Mouse (Mus musculus): Measurements from ENCODE around the gene Midn. TPM values are rescaled to one million over a fixed set of nuclear protein-coding genes. Genes with fewer than 3 reads are reported as not detected.

Gene Midn
- polyA plus RNA-seq, 1 experiment from 2014 or later, result 28.9 TPM

- Histone ChIP-seq H3K27ac (ENCODE audit: low read depth) (no peak overlapping the region), H3K4me3 (ENCODE audit: low read depth, low read length) (no peak overlapping the region), H3K9ac (ENCODE audit: low read length) (no peak overlapping the region), H3K4me2 (ENCODE audit: low read length) (no peak overlapping the region), H3K4me1 (replicated peaks; ENCODE audit: control insufficient read depth, insufficient read depth, low read length) (peaks cover 74% of the 10 kb centered on the region), H3K27me3 (replicated peaks; ENCODE audit: control insufficient read depth, insufficient read depth, low read length) (no peaks in the 10 kb centered on the region), H3K36me3 (ENCODE audit: control insufficient read depth, insufficient read depth, low read length) (peaks cover 63% of the 10 kb centered on the region), H3K9me3 (ENCODE audit: control insufficient read depth, low read length) (no peaks in the 10 kb centered on the region)
- ATAC-seq (replicated peaks; ENCODE audit: low FRiP score, low TSS enrichment, low read depth), result no peak
- DNase-seq (ENCODE audit: low spot score), result no peak
- WGBS, result 81% methylated on average over 29 of the region's 29 CpGs
These were observed 8.1 kb downstream of the Midn start for GRCm38 (mm10) chr10:80156002-80156751.

GRCm38 (mm10) chr10:80156752-80157053 lies 8.6 kb downstream of the Midn start:
- H3K27ac ChIP-seq (ENCODE audit: low read depth), result peak overlapping the region; percentile 83; the same call in 1 of the 2 replicates
- H3K9ac ChIP-seq (ENCODE audit: low read length), result no peak overlapping the region
- no peak for DNase-seq (ENCODE audit: low spot score)
- peaks cover 59% of the 10 kb centered on the region for H3K36me3 ChIP-seq (ENCODE audit: control insufficient read depth, insufficient read depth, low read length)
- WGBS, result 58% methylated on average over 7 of the region's 7 CpGs
- no peaks in the 10 kb centered on the region for H3K27me3 ChIP-seq (replicated peaks; ENCODE audit: control insufficient read depth, insufficient read depth, low read length)
- H3K4me1 ChIP-seq (replicated peaks; ENCODE audit: control insufficient read depth, insufficient read depth, low read length), result peaks cover 79% of the 10 kb centered on the region
- H3K4me3 ChIP-seq (ENCODE audit: low read depth, low read length), result no peak overlapping the region
- H3K9me3 ChIP-seq (ENCODE audit: control insufficient read depth, low read length), result no peaks in the 10 kb centered on the region
- no peak overlapping the region for H3K4me2 ChIP-seq (ENCODE audit: low read length)
- ATAC-seq (replicated peaks; ENCODE audit: low FRiP score, low TSS enrichment, low read depth), result no peak

- no peak for ATAC-seq (replicated peaks; ENCODE audit: low FRiP score, low TSS enrichment, low read depth)
- WGBS, result 64% methylated on average over 15 of the region's 15 CpGs
- Histone ChIP-seq H3K4me3 (ENCODE audit: low read depth, low read length) (no peak overlapping the region), H3K27me3 (replicated peaks; ENCODE audit: control insufficient read depth, insufficient read depth, low read length) (no peaks in the 10 kb centered on the region), H3K27ac (ENCODE audit: low read depth) (peak overlapping the region; percentile 83), H3K4me2 (ENCODE audit: low read length) (no peak overlapping the region), H3K36me3 (ENCODE audit: control insufficient read depth, insufficient read depth, low read length) (peaks cover 53% of the 10 kb centered on the region), H3K9me3 (ENCODE audit: control insufficient read depth, low read length) (no peaks in the 10 kb centered on the region), H3K4me1 (replicated peaks; ENCODE audit: control insufficient read depth, insufficient read depth, low read length) (peaks cover 84% of the 10 kb centered on the region), H3K9ac (ENCODE audit: low read length) (no peak overlapping the region)
- DNase-seq (ENCODE audit: low spot score), result no peak
These were observed 9.3 kb downstream of the Midn start for GRCm38 (mm10) chr10:80157141-80157929.

GRCm38 (mm10) chr10:80158307-80158986 lies 10.4 kb downstream of the Midn start:
- no peaks in the 10 kb centered on the region for H3K9me3 ChIP-seq (ENCODE audit: control insufficient read depth, low read length)
- DNase-seq (ENCODE audit: low spot score) (peak; percentile 78), ATAC-seq (replicated peaks; ENCODE audit: low FRiP score, low TSS enrichment, low read depth) (peak; percentile 2; the same call in 1 of the 2 replicates)
- H3K4me1 ChIP-seq (replicated peaks; ENCODE audit: control insufficient read depth, insufficient read depth, low read length), result peaks cover 81% of the 10 kb centered on the region
- H3K27ac ChIP-seq (ENCODE audit: low read depth), result peak overlapping the region; percentile 83
- H3K9ac ChIP-seq (ENCODE audit: low read length), result no peak overlapping the region
- 0 out of 2 replicates have a peak overlapping the region, but pooled peaks have one; percentile 65 for H3K4me2 ChIP-seq (ENCODE audit: low read length)
- peaks cover 42% of the 10 kb centered on the region for H3K36me3 ChIP-seq (ENCODE audit: control insufficient read depth, insufficient read depth, low read length)
- H3K27me3 ChIP-seq (replicated peaks; ENCODE audit: control insufficient read depth, insufficient read depth, low read length), result no peaks in the 10 kb centered on the region
- WGBS, result 10% methylated on average over 18 of the region's 18 CpGs
- H3K4me3 ChIP-seq (ENCODE audit: low read depth, low read length), result no peak overlapping the region

- Histone ChIP-seq H3K4me3 (ENCODE audit: low read depth, low read length) (peak overlapping the region; percentile 36), H3K9ac (ENCODE audit: low read length) (0 out of 2 replicates have a peak overlapping the region, but pooled peaks have one; percentile 10), H3K27me3 (replicated peaks; ENCODE audit: control insufficient read depth, insufficient read depth, low read length) (no peaks in the 10 kb centered on the region), H3K4me2 (ENCODE audit: low read length) (peak overlapping the region; percentile 65), H3K27ac (ENCODE audit: low read depth) (peak overlapping the region; percentile 83), H3K9me3 (ENCODE audit: control insufficient read depth, low read length) (no peaks in the 10 kb centered on the region), H3K4me1 (replicated peaks; ENCODE audit: control insufficient read depth, insufficient read depth, low read length) (peaks cover 80% of the 10 kb centered on the region), H3K36me3 (ENCODE audit: control insufficient read depth, insufficient read depth, low read length) (peaks cover 36% of the 10 kb centered on the region)
- ATAC-seq (replicated peaks; ENCODE audit: low FRiP score, low TSS enrichment, low read depth) (no peak), DNase-seq (ENCODE audit: low spot score) (no peak)
- 8% methylated on average over 12 of the region's 12 CpGs for WGBS
These were observed 11.0 kb downstream of the Midn start for GRCm38 (mm10) chr10:80159021-80159560.

GRCm38 (mm10) chr10:80159561-80160454 lies 11.7 kb downstream of the Midn start:
- peaks cover 83% of the 10 kb centered on the region for H3K4me1 ChIP-seq (replicated peaks; ENCODE audit: control insufficient read depth, insufficient read depth, low read length)
- no peaks in the 10 kb centered on the region for H3K27me3 ChIP-seq (replicated peaks; ENCODE audit: control insufficient read depth, insufficient read depth, low read length)
- H3K27ac ChIP-seq (ENCODE audit: low read depth), result peak overlapping the region; percentile 84
- under 1% methylated on average over 54 of the region's 55 CpGs for WGBS
- H3K4me2 ChIP-seq (ENCODE audit: low read length), result peak overlapping the region; percentile 65
- ATAC-seq (replicated peaks; ENCODE audit: low FRiP score, low TSS enrichment, low read depth), result peak; percentile 75
- peak; percentile 97 for DNase-seq (ENCODE audit: low spot score)
- peaks cover 29% of the 10 kb centered on the region for H3K36me3 ChIP-seq (ENCODE audit: control insufficient read depth, insufficient read depth, low read length)
- 0 out of 2 replicates have a peak overlapping the region, but pooled peaks have one; percentile 10 for H3K9ac ChIP-seq (ENCODE audit: low read length)
- no peaks in the 10 kb centered on the region for H3K9me3 ChIP-seq (ENCODE audit: control insufficient read depth, low read length)
- H3K4me3 ChIP-seq (ENCODE audit: low read depth, low read length), result peak overlapping the region; percentile 36

GRCm38 (mm10) chr10:80160455-80161371 lies 12.6 kb downstream of the Midn start:
- DNase-seq (ENCODE audit: low spot score), result peak; percentile 79
- H3K27me3 ChIP-seq (replicated peaks; ENCODE audit: control insufficient read depth, insufficient read depth, low read length), result no peaks in the 10 kb centered on the region

More at GRCm38 (mm10) chr10:80160455-80161371, 12.6 kb downstream of the Midn start:
- 3% methylated on average over 28 of the region's 33 CpGs for WGBS
- Histone ChIP-seq H3K4me2 (ENCODE audit: low read length) (peak overlapping the region; percentile 56), H3K27ac (ENCODE audit: low read depth) (peak overlapping the region; percentile 84), H3K4me1 (replicated peaks; ENCODE audit: control insufficient read depth, insufficient read depth, low read length) (peaks cover 83% of the 10 kb centered on the region), H3K4me3 (ENCODE audit: low read depth, low read length) (peak overlapping the region; percentile 33), H3K9me3 (ENCODE audit: control insufficient read depth, low read length) (no peaks in the 10 kb centered on the region), H3K36me3 (ENCODE audit: control insufficient read depth, insufficient read depth, low read length) (peaks cover 20% of the 10 kb centered on the region), H3K9ac (ENCODE audit: low read length) (peak overlapping the region; percentile 20)
- ATAC-seq (replicated peaks; ENCODE audit: low FRiP score, low TSS enrichment, low read depth), result no peak
